Mouse (Mus musculus): ENCODE measurements around the gene Psma3.
A peak's percentile ranks its signal among the peaks of the same experiment; 100 is the strongest.
"Not testable (repeated sequence)": the region's sequence is repeated elsewhere in the genome, so short reads cannot be mapped to it uniquely, and the experiment has no call there.

Psma3 gene

GRCm38 (mm10) chr12:71003760-71004426, 29.5 kb downstream of the Psma3 start:
- no peak for DNase-seq

DNA sequence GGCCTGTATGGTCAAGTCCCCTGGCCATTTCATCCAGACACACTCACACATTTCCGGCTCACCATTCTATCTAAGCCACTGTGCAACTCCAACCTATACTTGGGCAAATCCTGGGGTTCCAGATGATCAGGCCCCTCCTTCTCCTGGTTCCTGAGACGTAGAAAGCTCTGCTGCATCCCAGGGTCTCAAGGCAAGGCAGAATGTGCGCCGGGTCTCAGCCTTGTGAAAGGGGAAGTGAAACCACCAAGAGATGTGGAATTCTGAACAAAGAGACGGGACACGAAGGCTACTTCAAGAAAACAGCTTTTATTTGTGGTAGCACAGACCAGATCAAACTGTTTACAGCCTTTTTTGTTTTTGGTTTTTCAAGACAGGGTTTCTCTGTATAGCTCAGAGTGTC, 31.7 kb downstream of the Psma3 start:
- DNase-seq = no peak

GRCm38 (mm10) chr12:71006901-71007300, 32.5 kb downstream of the Psma3 start:
- DNase-seq = no peak

DNA sequence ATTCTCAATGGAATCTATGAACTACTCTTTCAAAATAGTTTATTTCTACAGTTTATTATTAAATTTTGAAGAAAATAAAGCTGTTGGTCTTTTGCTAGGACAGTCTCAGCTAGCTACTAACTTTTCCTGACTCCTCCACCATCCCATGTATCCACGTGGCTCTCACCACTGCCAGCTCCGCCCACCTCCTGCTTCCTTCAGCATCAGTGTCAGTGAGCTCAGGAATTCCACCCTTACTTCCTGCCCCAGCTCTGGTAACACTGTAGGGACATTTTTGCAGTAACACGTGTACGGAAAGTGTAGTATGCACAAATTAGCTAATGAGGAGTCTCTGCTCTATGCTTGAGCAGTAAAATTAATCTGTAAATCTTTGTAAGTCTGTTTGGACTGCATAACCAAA, 35.3 kb downstream of the Psma3 start:
- no peak for DNase-seq

DNA sequence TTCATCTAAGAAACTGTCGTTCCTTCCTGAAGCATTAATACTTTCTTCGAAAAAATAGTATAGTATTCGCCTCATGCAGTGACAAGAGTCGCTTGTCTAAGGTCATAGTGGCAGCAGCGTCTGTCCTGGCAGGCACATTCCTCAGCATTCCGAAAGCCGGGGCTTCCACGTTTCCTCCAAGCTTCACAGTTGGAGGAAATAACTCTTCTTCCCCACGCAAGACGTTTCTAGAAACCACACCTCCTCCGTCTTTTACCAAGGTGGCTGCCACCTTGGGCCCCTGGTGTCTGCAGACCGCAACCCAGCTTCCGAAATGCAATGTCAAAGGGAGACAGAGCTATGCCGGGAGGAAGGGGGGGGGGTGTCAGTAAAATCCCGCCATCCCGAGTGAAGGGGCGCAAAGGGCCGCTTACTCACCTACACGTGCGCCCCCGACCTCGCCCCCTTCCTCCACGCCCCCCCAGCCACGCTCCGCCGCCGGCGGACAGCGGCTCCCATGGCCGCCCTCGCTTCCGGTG, 40.5 kb downstream of the Psma3 start:
- DNase-seq = peak in 1 of 2 experiments; percentile 32

DNA sequence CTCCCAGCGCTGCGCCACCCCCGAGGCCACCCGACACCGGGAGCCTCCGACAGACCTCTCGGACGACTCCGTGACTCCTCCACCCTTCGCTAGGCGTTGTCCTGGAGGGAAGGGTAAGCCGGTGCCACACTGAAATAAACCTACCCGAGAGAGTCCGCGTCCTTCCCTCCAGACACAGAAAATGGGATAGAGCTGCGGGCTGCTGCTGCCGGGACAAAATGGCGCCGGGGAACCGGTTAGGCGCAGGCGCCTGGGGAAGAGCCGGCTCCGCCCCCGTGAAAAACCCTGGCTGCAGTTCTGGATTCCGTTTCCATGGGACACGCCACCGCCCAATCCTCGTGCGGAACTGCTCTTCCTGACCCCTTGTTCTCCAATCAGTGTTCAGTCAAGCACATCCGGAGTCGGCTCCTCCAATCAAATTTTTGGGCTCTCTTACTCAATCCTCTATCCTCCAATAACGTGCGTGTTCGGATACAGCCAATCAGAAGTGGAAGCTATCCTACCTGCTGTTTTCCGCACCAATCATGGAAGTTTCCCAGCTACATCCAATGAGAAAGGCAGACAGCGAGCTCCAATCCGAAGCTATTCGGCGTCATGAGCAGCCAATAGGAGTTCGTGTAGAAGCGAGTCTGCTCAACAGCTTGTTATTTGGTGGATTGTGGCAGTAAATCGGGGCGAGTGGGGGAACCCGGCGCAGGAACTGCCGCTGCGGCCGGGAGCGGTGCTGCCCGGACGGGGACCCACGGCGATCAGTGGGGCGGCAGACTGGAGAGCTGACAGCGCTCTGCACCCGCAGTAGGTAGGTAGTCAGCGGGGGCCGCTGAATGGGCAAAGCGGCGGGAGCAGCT, 41.2 kb downstream of the Psma3 start, which contains the start of gene Arid4a:
TSS of gene Arid4a (plus strand) at position 628 of the 848 bp plus-strand sequence.
- peak; percentile 95 to 97 for DNase-seq

DNA sequence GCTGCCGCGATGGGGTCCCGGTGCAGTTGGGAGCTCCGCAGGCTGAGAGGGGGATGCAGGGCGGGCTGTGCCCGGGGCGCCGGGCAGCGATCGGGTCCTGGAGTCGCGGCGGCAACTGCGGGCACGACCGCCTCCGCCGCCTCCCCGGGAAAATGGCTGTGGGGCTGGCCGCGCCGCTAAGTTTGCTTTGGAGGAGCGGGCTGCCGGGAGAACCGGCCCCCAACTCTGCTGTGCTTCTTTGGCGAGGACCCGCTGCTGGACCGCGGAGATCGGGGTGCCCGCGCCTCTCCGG, 41.7 kb downstream of the Psma3 start:
- DNase-seq = no peak

DNA sequence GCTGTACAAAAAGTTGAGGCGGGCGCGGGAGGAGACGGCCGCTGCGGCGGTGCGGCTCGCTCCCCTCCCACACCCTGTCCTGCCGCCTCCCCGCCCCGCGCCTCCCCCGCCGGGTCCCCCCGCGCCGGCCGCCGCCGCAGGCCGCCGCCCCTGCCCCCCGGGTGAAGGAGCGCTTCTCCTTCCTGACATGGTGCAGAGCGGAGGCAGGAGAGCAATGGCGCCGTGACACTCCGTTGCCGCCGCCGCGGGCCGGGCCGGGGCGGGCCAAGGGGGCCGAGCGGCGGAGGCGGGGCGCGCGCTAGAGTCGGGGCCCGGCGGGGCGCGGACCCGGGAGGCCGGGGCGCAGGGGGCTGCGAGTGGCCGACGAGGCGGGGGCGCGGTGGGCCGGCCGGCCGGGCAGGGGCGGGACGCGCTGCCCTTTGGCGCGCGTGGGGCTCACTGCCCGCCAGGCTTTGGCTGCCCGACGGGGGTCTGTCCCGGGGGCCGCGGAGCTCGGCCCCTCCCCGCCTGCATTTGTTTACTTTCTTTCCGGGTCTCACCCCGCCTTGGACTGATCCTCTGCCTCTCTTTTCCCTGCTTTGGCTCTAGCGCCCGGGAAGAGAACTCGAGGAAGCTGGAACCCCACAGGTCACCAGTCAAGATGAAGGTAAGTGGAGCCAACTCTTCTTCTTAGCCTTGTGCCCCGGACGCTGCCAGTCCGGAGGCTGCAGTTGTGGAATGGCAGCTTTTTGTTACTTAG, 42.3 kb downstream of the Psma3 start:
- DNase-seq = peak; percentile 36 to 46

- no peak for DNase-seq
Measured at GRCm38 (mm10) chr12:71017242-71017571, 42.8 kb downstream of the Psma3 start.

GRCm38 (mm10) chr12:71017827-71018226, 43.4 kb downstream of the Psma3 start:
- DNase-seq = no peak

GRCm38 (mm10) chr12:71019211-71019610, 44.8 kb downstream of the Psma3 start:
- no peak for DNase-seq

DNA sequence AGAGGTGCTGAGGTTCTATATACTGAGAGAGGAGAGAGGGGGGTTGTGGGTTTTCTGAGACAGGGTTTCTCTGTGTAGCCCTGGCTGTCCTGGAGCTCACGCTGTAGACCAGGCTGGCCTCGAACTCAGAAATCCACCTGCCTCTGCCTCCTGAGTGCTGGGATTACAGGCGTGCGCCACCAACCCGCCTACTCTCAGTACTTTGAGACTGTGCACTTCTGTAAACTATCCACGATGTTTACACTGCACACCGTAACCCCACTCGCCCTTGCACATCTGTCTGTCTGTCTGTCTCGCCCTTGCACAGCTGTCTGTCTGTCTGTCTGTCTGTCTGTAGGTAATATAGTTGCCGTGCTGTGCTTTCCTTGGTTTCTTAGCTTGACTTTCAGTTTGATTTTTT, 50.0 kb downstream of the Psma3 start:
- no peak for DNase-seq

GRCm38 (mm10) chr12:71028265-71028664, 53.8 kb downstream of the Psma3 start:
- not testable (repeated sequence) for DNase-seq

DNA sequence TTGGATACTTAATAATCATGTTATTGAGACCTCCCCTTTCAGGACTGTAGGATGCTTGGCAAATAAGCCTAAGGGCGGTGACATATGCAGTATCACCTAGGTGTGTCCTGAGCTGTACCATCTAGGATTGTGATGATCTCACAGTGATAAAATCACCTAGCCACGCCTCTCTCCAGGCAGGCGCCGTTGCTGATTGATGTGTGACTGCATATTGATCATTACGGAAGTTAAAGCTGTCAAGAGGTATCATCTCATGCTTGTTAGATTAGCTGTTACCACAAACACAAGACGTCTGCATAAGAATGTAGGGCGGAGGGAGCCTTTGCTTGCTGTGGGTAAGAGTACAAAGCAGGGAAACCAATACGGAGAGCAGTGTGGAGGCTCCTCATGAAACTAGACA, 55.8 kb downstream of the Psma3 start:
- no peak for DNase-seq

DNA sequence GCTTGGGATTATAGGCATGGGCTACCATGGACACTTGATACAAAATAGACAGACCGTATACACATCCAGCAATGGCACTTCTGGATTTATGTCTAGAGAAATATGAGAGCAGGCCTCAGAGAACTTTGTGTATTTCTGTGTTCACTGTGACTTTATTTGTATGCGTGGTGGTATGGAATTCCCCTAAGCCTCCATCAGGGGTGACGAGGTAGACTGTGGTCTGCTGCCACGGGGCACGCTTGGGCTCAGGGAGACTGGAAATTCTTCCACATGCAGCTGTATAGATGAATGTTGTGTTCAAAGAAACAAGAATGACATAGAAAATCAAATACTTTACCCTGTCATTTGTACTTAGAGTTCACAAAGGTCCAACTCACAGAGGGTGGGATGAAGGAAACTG, 56.3 kb downstream of the Psma3 start:
- no peak for DNase-seq

GRCm38 (mm10) chr12:71035826-71036225, 61.4 kb downstream of the Psma3 start:
- no peak for DNase-seq

DNA sequence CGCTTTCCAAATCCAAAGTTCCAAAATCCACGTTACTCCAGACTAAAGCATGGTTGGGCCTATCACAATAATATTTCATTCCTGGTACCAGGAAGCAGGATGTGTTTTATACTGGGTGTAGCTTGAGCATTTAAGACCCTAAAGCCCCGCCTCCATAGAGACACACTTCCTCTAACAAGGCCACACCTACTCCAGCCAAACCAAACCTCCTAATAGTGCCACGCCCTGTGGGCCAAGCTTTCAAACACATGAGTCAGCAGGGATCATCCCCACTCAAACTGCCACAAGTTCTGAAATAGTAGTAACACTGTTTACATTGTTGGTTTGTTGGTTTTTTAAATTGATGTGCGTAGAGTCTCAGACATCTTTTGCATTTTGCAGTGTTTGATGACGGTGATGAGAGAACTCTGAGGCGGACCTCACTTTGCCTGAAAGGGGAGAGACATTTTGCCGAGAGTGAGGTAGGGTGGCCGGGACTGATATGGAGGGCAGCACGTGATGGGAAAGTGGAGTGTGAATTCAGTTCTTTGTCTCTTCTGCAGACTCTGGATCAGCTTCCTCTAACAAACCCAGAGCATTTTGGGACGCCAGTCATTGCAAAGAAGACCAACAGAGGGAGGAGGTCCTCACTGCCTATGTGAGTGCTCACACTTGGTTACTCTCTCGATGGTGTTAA, 62.4 kb downstream of the Psma3 start:
- no peak for DNase-seq

DNA sequence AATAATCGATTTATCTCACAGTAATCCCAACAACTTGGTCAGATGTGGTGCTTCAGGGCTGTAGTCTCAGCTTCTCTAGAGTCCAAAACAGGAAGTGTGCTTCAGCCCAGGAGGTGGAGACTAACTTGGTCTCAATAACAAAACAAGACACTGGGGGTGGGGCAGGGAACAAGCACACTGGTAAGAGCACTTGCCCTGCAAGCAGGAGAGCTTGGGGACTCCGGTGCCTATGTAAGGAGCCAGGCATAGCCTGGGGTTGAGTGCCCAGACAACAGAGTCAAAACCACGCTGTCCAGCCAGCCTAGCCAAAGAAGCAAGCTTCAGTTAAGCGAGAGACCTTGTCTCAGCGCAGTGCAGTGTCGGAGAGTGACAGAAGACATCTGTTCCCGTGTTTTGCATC, 66.0 kb downstream of the Psma3 start:
- no peak for DNase-seq

DNA sequence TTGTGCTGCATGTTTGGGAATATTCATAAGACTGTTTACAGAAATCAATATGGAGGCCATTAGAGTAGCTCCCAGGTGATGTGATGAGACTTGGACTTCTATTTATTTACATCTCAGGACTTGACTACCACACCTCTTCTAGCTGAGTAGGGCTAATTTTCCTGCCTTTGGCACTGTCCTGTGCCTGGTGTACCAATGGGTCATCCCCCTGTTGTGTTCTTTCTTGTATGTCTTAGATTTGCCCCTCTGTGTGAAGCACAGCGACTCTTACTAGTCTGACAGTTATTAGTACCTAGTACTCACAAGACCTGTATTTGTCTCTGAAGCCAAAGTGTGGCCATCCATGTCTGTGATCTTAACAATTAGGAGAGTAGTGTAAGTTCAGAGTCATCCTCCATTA, 68.0 kb downstream of the Psma3 start:
- no peak for DNase-seq

DNA sequence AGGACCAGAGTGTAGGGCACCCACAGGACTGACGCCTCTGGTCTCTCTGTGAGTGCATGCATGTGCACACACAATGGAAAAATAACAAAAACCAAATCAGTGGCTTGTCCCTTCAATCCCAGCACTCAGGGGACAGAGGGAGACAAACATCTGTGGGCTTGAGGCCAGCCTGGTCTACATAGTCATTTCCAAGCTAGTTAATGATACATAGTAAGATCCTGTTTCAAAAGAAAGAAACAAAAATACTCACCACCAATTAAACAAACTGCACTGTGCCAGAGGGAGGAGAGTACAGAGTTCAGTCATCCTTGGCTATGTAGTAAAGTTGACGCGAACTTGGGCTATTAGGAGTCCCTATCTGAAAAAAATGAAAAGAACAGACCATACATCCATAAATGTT, 69.2 kb downstream of the Psma3 start:
- DNase-seq = no peak

DNA sequence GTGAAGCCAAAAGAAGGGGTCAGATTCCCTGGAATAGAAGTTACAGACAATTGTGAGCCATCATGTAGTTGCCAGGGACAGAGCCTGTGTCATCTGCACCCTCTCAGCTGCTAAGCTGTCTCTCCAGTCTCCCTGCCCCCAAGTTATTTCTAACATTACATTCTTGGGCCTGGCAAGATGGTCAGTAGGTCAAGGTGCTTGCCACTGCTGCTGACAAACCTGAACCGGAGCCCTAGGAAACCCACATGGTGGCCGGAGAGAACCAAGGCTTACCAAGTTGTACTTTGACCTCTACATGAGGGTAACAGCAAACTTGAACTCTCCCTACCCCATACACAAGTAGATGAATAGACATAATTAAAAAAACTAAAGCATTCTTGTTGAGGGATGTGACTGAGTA, 70.1 kb downstream of the Psma3 start:
- no peak for DNase-seq

All from cerebellum, postnatal 36 days (tissue).